Mouse (Mus musculus): ENCODE results near the gene Mybbp1a. TPM values are rescaled to one million over a fixed set of nuclear protein-coding genes. Genes with fewer than 3 reads are reported as not detected.
"Not testable (repeated sequence)": the region's sequence is repeated elsewhere in the genome, so short reads cannot be mapped to it uniquely, and the experiment has no call there.

Mybbp1a gene
- polyA plus RNA-seq, 1 experiment from 2014 or later, result 164 TPM

GRCm38 (mm10) chr11:72416666-72417065, 24.5 kb upstream of the Mybbp1a start:
- Histone ChIP-seq H3K9me3 (no peaks in the 10 kb centered on the region), H3K4me1 (peaks cover 25% of the 10 kb centered on the region), H3K27ac (no peak overlapping the region), H3K27me3 (no peaks in the 10 kb centered on the region; the same call in 1 of the 2 replicates), H3K9ac (no peak overlapping the region), H3K4me2 (replicated peaks) (no peak overlapping the region), H3K36me3 (no peaks in the 10 kb centered on the region), H3K4me3 (no peak overlapping the region)
- WGBS, result 88% methylated on average over 5 of the region's 5 CpGs
- ATAC-seq (ENCODE audit: low FRiP score, low read depth), result no peak

GRCm38 (mm10) chr11:72417376-72417775, 23.8 kb upstream of the Mybbp1a start:
- ATAC-seq (ENCODE audit: low FRiP score, low read depth), result peak; percentile 53; the same call in 1 of the 2 replicates
- peaks cover 21% of the 10 kb centered on the region for H3K4me1 ChIP-seq
- H3K4me2 ChIP-seq (replicated peaks), result no peak overlapping the region
- no peaks in the 10 kb centered on the region; the same call in 1 of the 2 replicates for H3K27me3 ChIP-seq
- WGBS, result 9% methylated on average over 4 of the region's 4 CpGs
- H3K27ac ChIP-seq, result no peak overlapping the region
- no peak overlapping the region for H3K4me3 ChIP-seq
- H3K9me3 ChIP-seq, result no peaks in the 10 kb centered on the region
- H3K9ac ChIP-seq, result no peak overlapping the region
- no peaks in the 10 kb centered on the region for H3K36me3 ChIP-seq

- no peak overlapping the region for H3K4me3 ChIP-seq
- no peaks in the 10 kb centered on the region for H3K36me3 ChIP-seq
- ATAC-seq (ENCODE audit: low FRiP score, low read depth), result no peak
- no peak overlapping the region for H3K4me2 ChIP-seq (replicated peaks)
- no peak overlapping the region for H3K9ac ChIP-seq
- no peaks in the 10 kb centered on the region; the same call in 1 of the 2 replicates for H3K27me3 ChIP-seq
- WGBS, result 37% methylated on average over 8 of the region's 8 CpGs
- no peaks in the 10 kb centered on the region for H3K9me3 ChIP-seq
- H3K27ac ChIP-seq, result no peak overlapping the region
- peaks cover 16% of the 10 kb centered on the region for H3K4me1 ChIP-seq
Measured at GRCm38 (mm10) chr11:72418227-72418626, 22.9 kb upstream of the Mybbp1a start.

DNA sequence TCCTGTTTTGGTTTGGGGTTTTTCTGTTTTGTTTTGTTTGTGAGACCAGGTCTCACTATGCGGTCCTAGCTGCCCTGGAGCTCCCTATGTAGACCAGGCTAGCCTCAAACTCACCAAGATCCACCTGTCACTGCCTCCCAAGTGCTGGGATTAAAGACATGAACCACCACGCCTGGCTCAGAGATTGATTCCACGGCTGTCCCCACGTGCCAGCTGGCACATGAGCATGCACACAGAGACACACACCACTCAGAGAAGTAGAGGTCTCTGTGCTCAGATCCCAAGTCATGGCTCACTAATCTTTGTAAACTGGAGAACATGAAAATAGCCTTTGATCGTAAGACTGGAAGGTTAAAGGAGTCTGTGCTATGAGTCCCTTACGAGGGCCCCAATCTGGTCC, 22.1 kb upstream of the Mybbp1a start:
- no peaks in the 10 kb centered on the region for H3K9me3 ChIP-seq
- H3K9ac ChIP-seq, result no peak overlapping the region
- H3K4me3 ChIP-seq, result no peak overlapping the region
- no peaks in the 10 kb centered on the region; the same call in 1 of the 2 replicates for H3K27me3 ChIP-seq
- no peaks in the 10 kb centered on the region for H3K36me3 ChIP-seq
- no peak for ATAC-seq (ENCODE audit: low FRiP score, low read depth)
- H3K27ac ChIP-seq, result no peak overlapping the region
- H3K4me2 ChIP-seq (replicated peaks), result no peak overlapping the region
- peaks cover 14% of the 10 kb centered on the region for H3K4me1 ChIP-seq
- WGBS, result 84% methylated on average over 6 of the region's 6 CpGs

GRCm38 (mm10) chr11:72420460-72421122, 20.6 kb upstream of the Mybbp1a start:
- Histone ChIP-seq H3K4me2 (replicated peaks) (no peak overlapping the region), H3K27ac (no peak overlapping the region), H3K4me3 (no peak overlapping the region), H3K9me3 (no peaks in the 10 kb centered on the region), H3K9ac (no peak overlapping the region), H3K4me1 (peaks cover 17% of the 10 kb centered on the region), H3K27me3 (no peaks in the 10 kb centered on the region), H3K36me3 (no peaks in the 10 kb centered on the region)
- ATAC-seq (ENCODE audit: low FRiP score, low read depth), result no peak
- 89% methylated on average over 6 of the region's 6 CpGs for WGBS

DNA sequence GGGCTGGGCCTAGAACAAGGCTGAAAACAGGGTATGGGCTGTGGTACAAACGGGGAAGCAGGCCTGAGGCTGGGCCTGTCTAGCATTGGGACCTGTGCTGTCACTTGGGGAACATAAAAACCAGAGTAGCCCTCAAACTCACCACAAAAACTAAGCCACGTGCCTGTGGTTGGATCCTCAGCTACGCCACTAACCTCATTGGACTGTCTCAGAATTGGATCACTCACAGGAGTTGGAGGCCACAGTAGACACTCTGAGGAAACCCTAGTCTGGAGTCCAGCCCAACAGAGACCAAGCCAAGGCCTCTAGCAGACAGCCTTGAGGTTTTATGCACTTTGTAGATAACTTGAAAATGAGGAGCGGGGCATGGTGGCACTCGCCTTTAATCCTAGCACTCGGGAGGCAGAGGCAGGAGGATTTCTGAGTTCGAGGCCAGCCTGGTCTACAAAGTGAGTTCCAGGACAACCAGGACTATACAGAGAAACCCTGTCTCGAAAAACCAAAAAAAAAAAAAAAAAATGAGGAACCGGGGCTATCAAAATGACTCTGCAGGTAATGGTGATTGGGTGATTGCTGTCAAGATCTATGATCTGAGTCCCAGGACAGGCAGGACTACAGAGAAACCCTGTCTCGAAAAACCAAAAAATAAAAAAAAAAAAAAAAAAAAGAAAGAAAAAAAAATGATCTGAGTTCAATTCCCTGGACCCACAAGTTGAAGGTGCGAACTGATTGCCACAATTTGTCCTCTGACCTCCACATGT, 19.5 kb upstream of the Mybbp1a start:
- Histone ChIP-seq H3K27ac (no peak overlapping the region), H3K4me1 (peaks cover 17% of the 10 kb centered on the region), H3K4me3 (no peak overlapping the region), H3K36me3 (no peaks in the 10 kb centered on the region), H3K27me3 (no peaks in the 10 kb centered on the region), H3K9ac (no peak overlapping the region), H3K9me3 (no peaks in the 10 kb centered on the region), H3K4me2 (replicated peaks) (no peak overlapping the region)
- no peak for ATAC-seq (ENCODE audit: low FRiP score, low read depth)
- WGBS, result 88% methylated on average over 11 of the region's 11 CpGs

GRCm38 (mm10) chr11:72423686-72424085, 17.5 kb upstream of the Mybbp1a start:
- Histone ChIP-seq H3K9me3 (peaks cover 3% of the 10 kb centered on the region; the same call in 1 of the 2 replicates), H3K27ac (no peak overlapping the region), H3K4me2 (replicated peaks) (no peak overlapping the region), H3K36me3 (no peaks in the 10 kb centered on the region), H3K9ac (no peak overlapping the region), H3K4me1 (peaks cover 2% of the 10 kb centered on the region; the same call in 1 of the 2 replicates), H3K4me3 (no peak overlapping the region), H3K27me3 (no peaks in the 10 kb centered on the region)
- WGBS, result 88% methylated on average over 4 of the region's 4 CpGs
- no peak for ATAC-seq (ENCODE audit: low FRiP score, low read depth)

GRCm38 (mm10) chr11:72425201-72425600, 16.0 kb upstream of the Mybbp1a start:
- no peak overlapping the region for H3K27ac ChIP-seq
- H3K9me3 ChIP-seq, result peaks cover 3% of the 10 kb centered on the region; the same call in 1 of the 2 replicates
- H3K9ac ChIP-seq, result no peak overlapping the region
- no peaks in the 10 kb centered on the region for H3K36me3 ChIP-seq
- H3K27me3 ChIP-seq, result no peaks in the 10 kb centered on the region
- ATAC-seq (ENCODE audit: low FRiP score, low read depth), result no peak
- no peak overlapping the region for H3K4me2 ChIP-seq (replicated peaks)
- H3K4me3 ChIP-seq, result no peak overlapping the region
- peaks cover 2% of the 10 kb centered on the region; the same call in 1 of the 2 replicates for H3K4me1 ChIP-seq

GRCm38 (mm10) chr11:72426884-72427283, 14.3 kb upstream of the Mybbp1a start:
- ATAC-seq (ENCODE audit: low FRiP score, low read depth), result no peak
- Histone ChIP-seq H3K27ac (no peak overlapping the region), H3K36me3 (no peaks in the 10 kb centered on the region), H3K27me3 (no peaks in the 10 kb centered on the region), H3K4me3 (no peak overlapping the region), H3K4me1 (peaks cover 2% of the 10 kb centered on the region; the same call in 1 of the 2 replicates), H3K9ac (no peak overlapping the region), H3K9me3 (peaks cover 3% of the 10 kb centered on the region; the same call in 1 of the 2 replicates), H3K4me2 (replicated peaks) (no peak overlapping the region)

DNA sequence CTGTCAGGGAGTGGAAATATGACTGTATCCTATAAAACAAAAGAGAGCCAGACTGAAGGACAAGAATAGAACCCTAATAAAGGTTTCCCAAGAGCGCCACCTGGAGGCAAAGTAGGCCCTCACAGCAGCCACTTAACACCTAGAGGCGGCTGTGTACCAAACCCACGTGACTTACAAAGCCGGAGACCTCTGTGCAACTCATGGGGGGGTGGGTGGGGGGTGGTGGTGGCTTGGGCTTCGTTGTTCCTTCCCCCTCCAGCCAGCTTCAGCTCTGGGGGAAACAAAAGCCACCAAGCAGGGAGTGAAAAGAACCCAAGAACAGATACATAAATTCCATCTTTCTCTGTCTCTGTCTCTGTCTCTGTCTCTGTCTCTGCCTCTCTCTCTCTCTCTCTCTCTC, 12.5 kb upstream of the Mybbp1a start:
- Histone ChIP-seq H3K4me1 (peaks cover 2% of the 10 kb centered on the region; the same call in 1 of the 2 replicates), H3K4me2 (replicated peaks) (no peak overlapping the region), H3K27ac (no peak overlapping the region), H3K9me3 (peaks cover 3% of the 10 kb centered on the region; the same call in 1 of the 2 replicates), H3K36me3 (no peaks in the 10 kb centered on the region), H3K27me3 (no peaks in the 10 kb centered on the region), H3K4me3 (no peak overlapping the region), H3K9ac (no peak overlapping the region)
- under 1% methylated on average over 5 of the region's 5 CpGs for WGBS
- no peak for ATAC-seq (ENCODE audit: low FRiP score, low read depth)

DNA sequence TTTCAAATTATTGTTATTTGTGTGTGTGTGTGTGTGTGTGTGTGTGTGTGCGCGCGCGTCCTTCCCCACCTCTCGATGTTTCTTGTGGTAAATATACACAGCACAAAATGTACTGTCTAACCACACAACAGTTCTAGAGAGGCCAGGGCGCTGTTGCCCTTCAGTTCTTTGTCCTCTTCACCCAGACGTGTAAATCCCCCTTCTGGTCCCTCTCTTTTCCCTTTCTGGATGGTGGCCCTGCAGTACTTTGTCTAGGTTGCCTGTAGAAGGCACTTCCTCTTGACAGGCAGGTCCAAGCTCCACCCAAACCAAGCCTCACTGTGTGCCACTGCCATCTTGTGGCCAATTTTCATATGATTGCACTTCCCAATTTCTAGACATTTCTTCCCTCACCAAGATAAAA, 11.9 kb upstream of the Mybbp1a start:
- Histone ChIP-seq H3K4me1 (peaks cover 2% of the 10 kb centered on the region; the same call in 1 of the 2 replicates), H3K4me3 (no peak overlapping the region), H3K9ac (no peak overlapping the region), H3K27ac (no peak overlapping the region), H3K36me3 (no peaks in the 10 kb centered on the region), H3K4me2 (replicated peaks) (0 out of 2 replicates have a peak overlapping the region, but pooled peaks have one; percentile 5), H3K27me3 (no peaks in the 10 kb centered on the region), H3K9me3 (peaks cover 3% of the 10 kb centered on the region; the same call in 1 of the 2 replicates)
- no peak for ATAC-seq (ENCODE audit: low FRiP score, low read depth)
- 41% methylated on average over 7 of the region's 7 CpGs for WGBS

GRCm38 (mm10) chr11:72430311-72431068, 10.7 kb upstream of the Mybbp1a start:
- WGBS, result 71% methylated on average over 9 of the region's 9 CpGs
- not testable (repeated sequence) for ATAC-seq (ENCODE audit: low FRiP score, low read depth); H3K4me3 ChIP-seq; H3K9me3 ChIP-seq; H3K27ac ChIP-seq; H3K27me3 ChIP-seq; H3K4me1 ChIP-seq; H3K9ac ChIP-seq; H3K4me2 ChIP-seq (replicated peaks); H3K36me3 ChIP-seq

Data from limb, embryonic 13.5 days (tissue).